Mouse (Mus musculus) lung, adult 2 months (tissue): ENCODE results near the gene Srebf2. TPM values are rescaled to one million over a fixed set of nuclear protein-coding genes. Genes with fewer than 3 reads are reported as not detected.

Source experiments
- DNase-seq: peaks from one replicate; pipeline ENCODE4 v3.0.0; 2022
- H3K4me1 ChIP-seq: fragments of 200-500 bp; 2 replicates; pipeline ENCODE4 v1.6.1; 2011; ENCODE audit warnings: low read length; ENCODE audit not compliant: control insufficient read depth, insufficient read depth
- H3K4me3 ChIP-seq: fragments of 200-500 bp; replicated peaks from 2 replicates; pipeline ENCODE3; 2011; ENCODE audit warnings: low read depth, mild to moderate bottlenecking, control low read depth, low read length; ENCODE audit errors: extremely low read depth
- CTCF ChIP-seq: fragments of 200-500 bp; IDR thresholded peaks from 2 replicates; pipeline ENCODE4 v1.5.1; 2011; ENCODE audit warnings: mild to moderate bottlenecking, low read length, control low read depth; ENCODE audit not compliant: insufficient read depth
- POLR2A ChIP-seq: fragments of 200-500 bp; IDR thresholded peaks from 2 replicates; pipeline ENCODE4 v1.6.1; 2011; ENCODE audit warnings: low read depth, mild to moderate bottlenecking, control low read depth, low read length, borderline replicate concordance; ENCODE audit errors: extremely low read depth
- WGBS: fragments of 180-500 bp; shearing (Covaris S2); methylation state at CpG from one replicate; pipeline ENCODE4 v1.1.7; 2018; 5-methylcytosine and 5-hydroxymethylcytosine counted together
- polyA plus RNA-seq: library from polyadenylated mRNA; depleted of rRNA; stranded (reverse); fragments of >200 nt; gene quantifications from 2 replicates; pipeline ENCODE4 v1.2.3, GENCODE M21; 2012; rRNA removed

The Srebf2 gene
- polyA plus RNA-seq, 1 experiment, result 261 TPM

GRCm38 (mm10) chr15:82247131-82247776 is 100.3 kb downstream of the Srebf2 start:
- Histone ChIP-seq H3K4me1 (peaks cover 5% of the 10 kb centered on the region), H3K4me3 (no peak overlapping the region)
- TF ChIP-seq CTCF (no peak), POLR2A (no peak)
- WGBS, result 53% methylated on average over 3 of the region's 3 CpGs
- DNase-seq, result no peak

DNA sequence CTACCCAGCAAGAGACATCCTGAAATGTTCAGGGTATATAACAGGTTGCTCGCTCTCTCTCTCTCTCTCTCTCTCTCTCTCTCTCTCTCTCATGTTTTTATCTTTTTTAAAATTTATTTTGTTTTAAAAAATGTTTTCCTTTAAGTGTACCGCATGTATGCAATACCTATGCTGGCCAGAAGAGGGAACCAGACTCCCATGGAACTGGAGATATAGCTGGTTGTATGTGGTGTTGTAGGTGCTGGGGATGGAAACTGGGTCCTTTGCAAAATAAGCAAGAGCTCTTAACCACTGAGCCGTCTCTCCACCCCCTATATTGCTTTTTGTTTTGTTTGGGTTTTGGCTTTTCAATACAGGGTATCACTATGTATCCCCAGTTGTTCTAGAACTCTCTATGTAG is 104.6 kb downstream of the Srebf2 start:
- WGBS, result 93% methylated on average over 3 of the region's 3 CpGs

DNA sequence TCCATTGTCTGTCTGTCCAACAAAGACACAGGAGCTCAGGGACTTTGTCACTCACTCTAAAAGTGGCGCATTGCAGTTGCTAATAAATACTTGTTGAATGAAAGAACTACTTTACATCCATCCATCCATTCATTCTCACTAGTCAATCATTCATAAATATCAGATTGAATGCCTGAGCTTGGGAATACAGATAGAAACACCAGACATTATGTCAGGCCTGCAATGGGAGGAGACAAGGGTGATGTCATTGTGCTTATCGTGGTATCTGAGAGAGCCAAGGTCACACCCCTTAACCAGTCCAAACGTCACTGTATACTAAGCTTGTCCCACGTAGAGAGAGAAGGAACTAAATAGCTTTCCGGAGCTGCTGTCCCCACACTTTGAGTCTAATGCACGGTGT is 105.1 kb downstream of the Srebf2 start, which contains the start of gene 1500009C09Rik:
TSS of gene 1500009C09Rik (plus strand) at position 301 of the 400 bp plus-strand sequence.
- DNase-seq, result no peak
- Histone ChIP-seq H3K4me3 (no peak within 1 kb of the TSS), H3K4me1 (no peaks in the 10 kb centered on the region)
- no peak for TF ChIP-seq POLR2A
- TF ChIP-seq CTCF, result no peak
- WGBS, result 75% methylated on average over 6 of the region's 6 CpGs

More for the DNA sequence above, 104.6 kb downstream of the Srebf2 start:
- no peak for DNase-seq
- TF ChIP-seq POLR2A, result no peak
- TF ChIP-seq CTCF, result no peak
- H3K4me1 ChIP-seq, result no peaks in the 10 kb centered on the region
- H3K4me3 ChIP-seq, result no peak overlapping the region

Other genes with a start within 250 kb of the Srebf2 start
- 7.7 and 11.8 TPM in 2 replicates for gene Polr3h, start 220.9 kb upstream of the Srebf2 start, polyA plus RNA-seq
- gene Csdc2, start 210.4 kb upstream of the Srebf2 start, polyA plus RNA-seq, result 8.0 and 9.7 TPM in 2 replicates
- 35.6 and 41.0 TPM in 2 replicates for gene Pmm1, start 186.3 kb upstream of the Srebf2 start, polyA plus RNA-seq
- gene 1700029P11Rik, start 166.6 kb upstream of the Srebf2 start, polyA plus RNA-seq, result not detected in 2 replicates
- 11.5 and 13.3 TPM in 2 replicates for gene Xrcc6, start 159.3 kb upstream of the Srebf2 start, polyA plus RNA-seq
- 24.0 and 31.1 TPM in 2 replicates for gene Desi1, start 113.3 kb upstream of the Srebf2 start, polyA plus RNA-seq
- 54.7 and 56.6 TPM in 2 replicates for gene Snu13, start 99.6 kb upstream of the Srebf2 start, polyA plus RNA-seq
- gene 4930407I10Rik, start 88.0 kb upstream of the Srebf2 start, polyA plus RNA-seq, result not detected in 2 replicates
- not detected in 2 replicates for gene Mei1, start 77.2 kb upstream of the Srebf2 start, polyA plus RNA-seq
- 7.9 and 10.9 TPM in 2 replicates for gene Ccdc134, start 19.3 kb upstream of the Srebf2 start, polyA plus RNA-seq
- gene Shisa8, start 65.6 kb downstream of the Srebf2 start, polyA plus RNA-seq, result 0.40 and 1.00 TPM in 2 replicates
- gene Tnfrsf13c, start 77.2 kb downstream of the Srebf2 start, polyA plus RNA-seq, result 4.4 and 4.9 TPM in 2 replicates
- 1.8 and 3.4 TPM in 2 replicates for gene Cenpm, start 97.6 kb downstream of the Srebf2 start, polyA plus RNA-seq
- not detected in 2 replicates for gene 1500009C09Rik, start 105.2 kb downstream of the Srebf2 start, polyA plus RNA-seq
- gene Sept3, start 127.7 kb downstream of the Srebf2 start, polyA plus RNA-seq, result 3.9 and 4.6 TPM in 2 replicates
- not detected in 2 replicates for gene Wbp2nl, start 151.8 kb downstream of the Srebf2 start, polyA plus RNA-seq
- 167 and 189 TPM in 2 replicates for gene Naga, start 191.7 kb downstream of the Srebf2 start, polyA plus RNA-seq
- 1.8 and 2.4 TPM in 2 replicates for gene Pheta2, start 191.8 kb downstream of the Srebf2 start, polyA plus RNA-seq
- gene Smdt1, start 191.8 kb downstream of the Srebf2 start, polyA plus RNA-seq, result 189 and 202 TPM in 2 replicates
- 183 and 193 TPM in 2 replicates for gene Ndufa6, start 207.1 kb downstream of the Srebf2 start, polyA plus RNA-seq
- 84.6 and 90.2 TPM in 2 replicates for gene Cyp2d22, start 233.1 kb downstream of the Srebf2 start, polyA plus RNA-seq
- not detected in 2 replicates for gene Cyp2d11, start 246.8 kb downstream of the Srebf2 start, polyA plus RNA-seq